Mouse (Mus musculus): ENCODE measurements around the gene Mta1.

GRCm38 (mm10) chr12:113168031-113168536, 70.0 kb downstream of the Mta1 start:
- TF ChIP-seq GATA1 (IDR thresholded peaks at IDR 0.05; ENCODE audit: borderline replicate concordance, low read length), result no peak
- no peak for TF ChIP-seq CTCF (IDR thresholded peaks at IDR 0.05; ENCODE audit: low read depth, low read length)
- TF ChIP-seq POLR2AphosphoS5 (IDR thresholded peaks at IDR 0.05; ENCODE audit: insufficient replicate concordance, low read depth, low read length), result no peak
- TF ChIP-seq TAL1 (conservative IDR thresholded peaks at IDR 0.05; ENCODE audit: low read depth, low read length), result no peak
